Mouse (Mus musculus): ENCODE measurements around the gene Ccdc71. TPM values are rescaled to one million over a fixed set of nuclear protein-coding genes. Genes with fewer than 3 reads are reported as not detected.

Gene Ccdc71
- polyA plus RNA-seq, 1 experiment, result 26.4 TPM

DNA sequence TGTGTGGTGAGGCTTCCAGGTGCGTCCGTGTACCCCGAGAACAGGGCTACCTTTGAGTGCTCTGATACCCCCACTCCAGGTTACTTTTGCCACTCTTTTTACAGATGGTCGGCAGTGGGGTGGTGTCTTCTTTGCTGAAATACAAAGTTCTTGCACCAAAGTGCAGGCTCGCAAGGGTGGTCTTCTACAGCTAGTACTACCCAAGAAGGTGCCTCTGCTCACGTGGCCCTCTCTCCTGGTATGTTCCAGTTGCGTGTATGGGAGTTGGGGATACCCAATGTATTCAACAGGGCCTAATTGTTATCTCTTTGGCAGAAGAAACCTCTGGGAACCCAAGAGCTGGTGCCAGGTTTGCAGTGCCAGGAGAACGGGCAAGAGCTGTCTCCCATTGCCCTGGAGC, 32.9 kb downstream of the Ccdc71 start:
- no peak for TF ChIP-seq GATA1 (IDR thresholded peaks at IDR 0.05; ENCODE audit: low read length)

DNA sequence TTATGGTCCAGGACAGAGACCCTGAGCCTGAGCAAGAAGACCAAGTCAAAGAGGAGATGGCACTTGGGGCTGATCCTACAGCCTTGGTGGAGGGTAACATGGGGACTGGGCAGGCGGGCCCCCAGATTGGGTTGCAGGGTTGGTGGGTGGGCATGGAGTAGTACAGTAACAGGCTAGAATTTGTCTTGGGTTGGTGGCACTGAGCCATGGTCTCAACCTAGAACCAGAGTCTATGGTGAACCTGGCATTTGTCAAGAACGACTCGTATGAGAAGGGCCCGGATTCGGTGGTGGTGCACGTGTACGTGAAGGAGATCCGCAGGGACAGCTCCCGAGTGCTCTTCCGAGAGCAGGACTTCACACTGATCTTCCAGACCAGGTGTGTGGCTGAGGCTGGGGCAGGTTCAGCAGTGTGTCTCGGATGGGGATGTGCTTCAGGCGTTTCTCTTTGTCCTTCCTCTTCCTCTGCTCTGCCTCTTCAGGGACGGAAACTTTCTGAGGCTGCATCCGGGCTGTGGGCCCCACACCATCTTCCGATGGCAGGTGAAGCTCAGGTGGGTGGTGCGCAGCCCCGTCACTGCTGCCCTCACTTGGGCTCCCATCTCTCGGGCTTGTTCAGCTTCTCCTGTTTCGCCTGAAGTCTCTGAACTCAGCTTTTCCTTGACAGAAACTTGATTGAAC, 34.0 kb downstream of the Ccdc71 start:
- no peak for TF ChIP-seq GATA1 (IDR thresholded peaks at IDR 0.05; ENCODE audit: low read length)

DNA sequence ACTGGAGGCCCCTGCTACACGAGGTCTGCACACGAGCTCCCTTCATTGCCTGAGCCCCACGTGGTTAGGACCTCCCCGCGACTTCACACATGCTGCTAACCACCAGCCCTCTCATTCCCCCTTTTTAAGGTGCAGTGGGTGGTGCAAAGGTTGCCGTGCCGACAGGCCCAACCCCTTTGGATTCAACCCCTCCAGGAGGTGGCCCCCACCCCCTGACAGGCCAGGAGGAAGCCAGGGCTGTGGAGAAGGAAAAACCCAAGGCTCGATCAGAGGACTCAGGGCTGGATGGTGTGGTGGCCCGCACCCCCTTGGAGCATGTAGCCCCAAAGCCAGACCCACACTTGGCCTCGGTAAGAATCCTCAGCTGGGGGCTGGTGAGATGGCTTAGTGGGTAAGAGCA, 34.6 kb downstream of the Ccdc71 start:
- no peak for TF ChIP-seq GATA1 (IDR thresholded peaks at IDR 0.05; ENCODE audit: low read length)

- no peak for TF ChIP-seq GATA1 (IDR thresholded peaks at IDR 0.05; ENCODE audit: low read length)
These were observed 38.9 kb downstream of the Ccdc71 start for GRCm38 (mm10) chr9:108499231-108499630.

- TF ChIP-seq GATA1 (IDR thresholded peaks at IDR 0.05; ENCODE audit: low read length), result no peak
These were observed 39.6 kb downstream of the Ccdc71 start for GRCm38 (mm10) chr9:108499943-108500342.

- TF ChIP-seq GATA1 (IDR thresholded peaks at IDR 0.05; ENCODE audit: low read length), result no peak
These were observed 46.6 kb downstream of the Ccdc71 start for GRCm38 (mm10) chr9:108506901-108507300.

- no peak for TF ChIP-seq GATA1 (IDR thresholded peaks at IDR 0.05; ENCODE audit: low read length)
These were observed 47.5 kb downstream of the Ccdc71 start, which contains the start of gene Qars for GRCm38 (mm10) chr9:108507619-108508434. Qars (plus strand) TSS chr9:108507706.

DNA sequence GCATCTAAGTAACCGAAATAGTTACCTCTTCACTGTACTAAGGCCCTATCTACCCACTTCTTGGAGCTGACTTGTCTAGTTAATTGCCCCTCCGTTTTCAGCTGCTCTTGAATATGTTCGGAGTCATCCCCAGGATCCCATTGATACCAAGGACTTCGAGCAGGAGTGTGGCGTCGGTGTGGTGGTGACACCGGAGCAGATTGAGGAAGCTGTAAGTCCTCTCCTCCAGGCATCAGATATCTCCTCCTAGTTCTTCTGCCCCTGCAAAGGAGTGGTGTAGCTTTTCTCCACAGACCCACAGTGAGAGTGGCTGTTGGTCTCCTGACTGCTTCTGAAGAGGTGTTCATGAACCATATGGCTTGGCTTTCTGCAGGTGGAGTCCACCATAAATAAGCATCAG, 48.4 kb downstream of the Ccdc71 start:
- no peak for TF ChIP-seq GATA1 (IDR thresholded peaks at IDR 0.05; ENCODE audit: low read length)

Other genes starting within 250 kb of the Ccdc71 start
- gene Dag1, start 196.6 kb upstream of the Ccdc71 start, polyA plus RNA-seq (2012), result 20.0 and 21.9 TPM in 2 replicates
- 0.13 and 0.14 TPM in 2 replicates for gene Nicn1, start 170.1 kb upstream of the Ccdc71 start, polyA plus RNA-seq (2012)
- gene Amt, start 163.7 kb upstream of the Ccdc71 start, polyA plus RNA-seq (2012), result not detected in 2 replicates
- gene Rhoa, start 154.4 kb upstream of the Ccdc71 start, polyA plus RNA-seq (2012), result 120 and 154 TPM in 2 replicates
- gene Tcta, start 154.4 kb upstream of the Ccdc71 start, polyA plus RNA-seq (2012), result 1.4 and 2.4 TPM in 2 replicates
- gene Gpx1, start 121.6 kb upstream of the Ccdc71 start, polyA plus RNA-seq (2012), result 350 and 513 TPM in 2 replicates
- gene Usp4, start 112.7 kb upstream of the Ccdc71 start, polyA plus RNA-seq (2012), result 34.7 and 107 TPM in 2 replicates
- gene 1700102P08Rik, start 67.7 kb upstream of the Ccdc71 start, polyA plus RNA-seq (2012), result 0.51 and 0.69 TPM in 2 replicates
- gene Ccdc36, start 32.0 kb upstream of the Ccdc71 start, polyA plus RNA-seq (2012), result not detected in 2 replicates
- gene BC048562, start 24.0 kb upstream of the Ccdc71 start, polyA plus RNA-seq (2012), result not detected in 2 replicates
- gene Klhdc8b, start 1.1 kb downstream of the Ccdc71 start, polyA plus RNA-seq (2012), result 195 and 224 TPM in 2 replicates
- gene Lamb2, start 19.2 kb downstream of the Ccdc71 start, polyA plus RNA-seq (2012), result 0.05 and 0.25 TPM in 2 replicates
- 101 and 102 TPM in 2 replicates for gene Usp19, start 30.1 kb downstream of the Ccdc71 start, polyA plus RNA-seq (2012)
- 35.0 and 132 TPM in 2 replicates for gene Qars, start 47.2 kb downstream of the Ccdc71 start, polyA plus RNA-seq (2012)
- 87.8 and 118 TPM in 2 replicates for gene Qrich1, start 56.3 kb downstream of the Ccdc71 start, polyA plus RNA-seq (2012)
- gene Impdh2, start 99.8 kb downstream of the Ccdc71 start, polyA plus RNA-seq (2012), result 146 and 164 TPM in 2 replicates
- gene Ndufaf3, start 106.9 kb downstream of the Ccdc71 start, polyA plus RNA-seq (2012), result 17.2 and 26.6 TPM in 2 replicates
- 76.1 and 91.0 TPM in 2 replicates for gene Dalrd3, start 109.4 kb downstream of the Ccdc71 start, polyA plus RNA-seq (2012)
- 14.2 and 27.4 TPM in 2 replicates for gene Wdr6, start 118.2 kb downstream of the Ccdc71 start, polyA plus RNA-seq (2012)
- 6.3 and 8.0 TPM in 2 replicates for gene P4htm, start 137.1 kb downstream of the Ccdc71 start, polyA plus RNA-seq (2012)
- gene Arih2, start 188.9 kb downstream of the Ccdc71 start, polyA plus RNA-seq (2012), result 126 and 161 TPM in 2 replicates
- gene Slc25a20, start 201.6 kb downstream of the Ccdc71 start, polyA plus RNA-seq (2012), result 5.0 and 6.0 TPM in 2 replicates
- gene Prkar2a, start 228.8 kb downstream of the Ccdc71 start, polyA plus RNA-seq (2012), result 0.02 TPM in 1 of 2 replicates, not detected in the other